Mouse (Mus musculus): ENCODE measurements at regions not wholly inside any gene's neighbourhood (a gene's known extent, or its start where the extent isn't known, plus 50 kb on each side); places are given as distances from the start of the nearest gene placed in this dataset.

- no peak for ATAC-seq (ENCODE audit: low FRiP score, low TSS enrichment)
- DNase-seq: no peak
- Histone ChIP-seq H3K4me2 (ENCODE audit: low read length) (no peak overlapping the region), H3K4me3 (replicated peaks; ENCODE audit: low read depth, low read length) (no peak overlapping the region), H3K27ac (replicated peaks; ENCODE audit: low read depth, low read length) (no peak overlapping the region), H3K9me3 (ENCODE audit: control insufficient read depth, low read length) (no peaks in the 10 kb centered on the region), H3K36me3 (ENCODE audit: control insufficient read depth, insufficient read depth, low read length) (no peaks in the 10 kb centered on the region), H3K27me3 (ENCODE audit: control insufficient read depth, insufficient read depth, low read length) (no peaks in the 10 kb centered on the region), H3K4me1 (ENCODE audit: control insufficient read depth, insufficient read depth, low read length) (peaks cover 18% of the 10 kb centered on the region), H3K9ac (replicated peaks; ENCODE audit: low read length) (no peak overlapping the region)
- WGBS: 62% methylated on average over 5 of the region's 5 CpGs
These were observed 57.8 kb upstream of the Cdon start for GRCm38 (mm10) chr9:35363079-35363478.

DNA sequence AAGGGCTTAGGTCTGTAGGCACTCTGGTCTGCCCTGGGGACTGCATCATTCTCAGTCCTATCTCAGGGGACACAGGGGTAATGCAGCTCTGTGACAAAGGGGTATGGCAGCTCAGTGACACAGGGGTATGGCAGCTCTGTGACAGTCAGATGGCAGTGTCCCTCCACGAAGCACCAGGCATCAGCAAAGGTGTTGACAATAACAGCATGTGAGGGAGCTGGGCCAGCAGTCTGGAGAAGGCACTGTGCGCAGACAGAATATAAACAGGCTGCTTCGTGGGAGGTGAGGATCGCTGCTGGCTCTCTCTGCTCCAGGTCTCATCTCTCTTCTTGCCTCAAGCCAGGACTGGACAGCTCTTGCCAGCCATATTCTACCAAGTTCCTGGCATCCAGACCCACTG is 57.0 kb upstream of the Cdon start:
- H3K4me1 ChIP-seq (ENCODE audit: control insufficient read depth, insufficient read depth, low read length): peaks cover 18% of the 10 kb centered on the region
- H3K4me2 ChIP-seq (ENCODE audit: low read length): no peak overlapping the region
- H3K36me3 ChIP-seq (ENCODE audit: control insufficient read depth, insufficient read depth, low read length): no peaks in the 10 kb centered on the region
- no peak overlapping the region for H3K27ac ChIP-seq (replicated peaks; ENCODE audit: low read depth, low read length)
- DNase-seq (no peak), ATAC-seq (ENCODE audit: low FRiP score, low TSS enrichment) (no peak)
- H3K9me3 ChIP-seq (ENCODE audit: control insufficient read depth, low read length): no peaks in the 10 kb centered on the region
- no peaks in the 10 kb centered on the region for H3K27me3 ChIP-seq (ENCODE audit: control insufficient read depth, insufficient read depth, low read length)
- 76% methylated on average over 4 of the region's 4 CpGs for WGBS
- no peak overlapping the region for H3K4me3 ChIP-seq (replicated peaks; ENCODE audit: low read depth, low read length)
- H3K9ac ChIP-seq (replicated peaks; ENCODE audit: low read length): no peak overlapping the region

DNA sequence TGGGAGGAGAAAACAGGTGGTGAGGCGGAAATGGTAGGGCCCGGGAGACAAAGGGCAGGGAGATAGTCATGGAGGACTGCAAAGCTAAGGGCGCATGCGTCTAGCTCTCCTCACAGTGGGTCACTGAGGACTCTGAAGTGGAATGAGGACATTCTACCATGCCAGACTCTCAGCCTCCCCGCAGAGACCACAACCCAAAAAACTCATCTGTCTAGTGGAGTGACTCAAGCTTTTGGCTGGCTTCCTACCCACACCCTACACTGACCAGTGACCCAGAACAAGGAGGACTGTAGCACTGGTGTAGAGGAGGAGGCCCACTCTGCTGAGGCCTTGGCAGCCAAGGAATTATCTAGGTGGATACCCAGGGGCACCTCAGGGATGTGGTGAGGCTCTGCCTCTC is 55.0 kb upstream of the Cdon start:
- DNase-seq (no peak), ATAC-seq (ENCODE audit: low FRiP score, low TSS enrichment) (no peak)
- Histone ChIP-seq H3K27ac (replicated peaks; ENCODE audit: low read depth, low read length) (no peak overlapping the region), H3K36me3 (ENCODE audit: control insufficient read depth, insufficient read depth, low read length) (no peaks in the 10 kb centered on the region), H3K27me3 (ENCODE audit: control insufficient read depth, insufficient read depth, low read length) (no peaks in the 10 kb centered on the region), H3K9ac (replicated peaks; ENCODE audit: low read length) (no peak overlapping the region), H3K9me3 (ENCODE audit: control insufficient read depth, low read length) (no peaks in the 10 kb centered on the region), H3K4me2 (ENCODE audit: low read length) (no peak overlapping the region), H3K4me1 (ENCODE audit: control insufficient read depth, insufficient read depth, low read length) (peaks cover 10% of the 10 kb centered on the region), H3K4me3 (replicated peaks; ENCODE audit: low read depth, low read length) (no peak overlapping the region)
- 91% methylated on average over 5 of the region's 5 CpGs for WGBS

DNA sequence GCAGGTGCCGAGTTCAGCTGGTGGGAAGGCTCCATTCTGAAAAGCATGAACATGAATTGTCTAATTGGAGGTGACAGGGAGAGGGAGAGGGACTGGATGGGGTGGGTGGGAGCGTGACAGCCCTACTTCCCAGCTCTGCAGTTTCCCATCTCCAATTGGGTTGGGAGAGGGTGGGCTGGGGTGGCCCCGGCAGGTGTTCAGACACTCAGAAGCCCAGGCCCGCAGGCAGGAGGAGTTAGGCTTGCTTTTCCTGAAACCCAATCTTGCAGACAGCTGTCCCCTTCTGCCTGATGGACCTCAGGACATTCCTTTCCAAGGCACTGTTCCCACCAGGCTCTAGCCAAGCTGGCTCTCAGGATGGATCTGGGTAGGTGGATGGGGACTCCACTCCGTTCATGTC is 51.9 kb upstream of the Cdon start:
- ATAC-seq (ENCODE audit: low FRiP score, low TSS enrichment): peak; percentile 46; the same call in 1 of the 2 replicates
- H3K36me3 ChIP-seq (ENCODE audit: control insufficient read depth, insufficient read depth, low read length): no peaks in the 10 kb centered on the region
- DNase-seq: peak; percentile 17
- 28% methylated on average over 5 of the region's 5 CpGs for WGBS
- H3K4me3 ChIP-seq (replicated peaks; ENCODE audit: low read depth, low read length): no peak overlapping the region
- H3K27me3 ChIP-seq (ENCODE audit: control insufficient read depth, insufficient read depth, low read length): no peaks in the 10 kb centered on the region
- no peak overlapping the region for H3K4me2 ChIP-seq (ENCODE audit: low read length)
- H3K27ac ChIP-seq (replicated peaks; ENCODE audit: low read depth, low read length): no peak overlapping the region
- no peaks in the 10 kb centered on the region for H3K9me3 ChIP-seq (ENCODE audit: control insufficient read depth, low read length)
- peaks cover 10% of the 10 kb centered on the region for H3K4me1 ChIP-seq (ENCODE audit: control insufficient read depth, insufficient read depth, low read length)
- no peak overlapping the region for H3K9ac ChIP-seq (replicated peaks; ENCODE audit: low read length)

- no peak for DNase-seq
- Histone ChIP-seq H3K4me3 (replicated peaks; ENCODE audit: low read depth, low read length) (no peak overlapping the region), H3K36me3 (ENCODE audit: control insufficient read depth, insufficient read depth, low read length) (no peaks in the 10 kb centered on the region), H3K27me3 (ENCODE audit: control insufficient read depth, insufficient read depth, low read length) (no peaks in the 10 kb centered on the region), H3K9ac (replicated peaks; ENCODE audit: low read length) (no peak overlapping the region), H3K4me1 (ENCODE audit: control insufficient read depth, insufficient read depth, low read length) (peaks cover 10% of the 10 kb centered on the region), H3K9me3 (ENCODE audit: control insufficient read depth, low read length) (no peaks in the 10 kb centered on the region), H3K27ac (replicated peaks; ENCODE audit: low read depth, low read length) (no peak overlapping the region), H3K4me2 (ENCODE audit: low read length) (no peak overlapping the region)
- 51% methylated on average over 3 of the region's 3 CpGs for WGBS
- ATAC-seq (ENCODE audit: low FRiP score, low TSS enrichment): no peak
These were observed 50.9 kb upstream of the Cdon start for GRCm38 (mm10) chr9:35370031-35370430.

DNA sequence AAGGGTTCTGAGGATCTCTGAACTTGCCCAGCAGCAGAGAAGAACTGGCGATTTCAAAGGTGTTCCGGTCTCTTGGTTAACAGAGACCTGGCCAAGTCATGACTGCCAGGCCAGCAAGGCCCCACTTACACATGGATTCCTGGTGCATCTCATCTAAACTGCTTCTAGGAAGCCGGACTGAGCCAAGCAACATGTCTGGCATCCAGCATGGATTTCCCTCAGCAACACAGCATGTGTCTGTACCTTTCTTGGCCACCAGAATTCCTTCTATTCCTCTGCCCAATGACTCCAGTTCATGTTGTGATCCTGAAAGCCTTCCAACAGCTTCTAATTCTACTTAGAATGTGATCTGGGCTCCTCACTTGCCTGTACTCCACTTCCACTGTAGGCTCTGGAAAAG is 50.0 kb upstream of the Cdon start:
- no peaks in the 10 kb centered on the region for H3K9me3 ChIP-seq (ENCODE audit: control insufficient read depth, low read length)
- H3K27ac ChIP-seq (replicated peaks; ENCODE audit: low read depth, low read length): no peak overlapping the region
- no peaks in the 10 kb centered on the region for H3K27me3 ChIP-seq (ENCODE audit: control insufficient read depth, insufficient read depth, low read length)

More for the DNA sequence above, 50.0 kb upstream of the Cdon start:
- Histone ChIP-seq H3K4me1 (ENCODE audit: control insufficient read depth, insufficient read depth, low read length) (peaks cover 10% of the 10 kb centered on the region), H3K9ac (replicated peaks; ENCODE audit: low read length) (no peak overlapping the region), H3K36me3 (ENCODE audit: control insufficient read depth, insufficient read depth, low read length) (no peaks in the 10 kb centered on the region), H3K4me3 (replicated peaks; ENCODE audit: low read depth, low read length) (no peak overlapping the region), H3K4me2 (ENCODE audit: low read length) (no peak overlapping the region)
- DNase-seq (no peak), ATAC-seq (ENCODE audit: low FRiP score, low TSS enrichment) (no peak)
- WGBS: 83% methylated on average over 3 of the region's 3 CpGs
